Comparison of ENCODE assay signal across 19 mouse cellular contexts in genomic region chr11:79676483-79676967, GRCm38 (mm10).
DNase-seq lines count a peak whose midpoint lies in the region; ATAC-seq and TF ChIP-seq lines count a peak whose summit lies in the region.
"Had no signal": no experiment of that assay in that cellular context is flagged by ENCODE, and none has a peak within 500 bp of the region (broad histone marks: within the 10 kb centered on the region; RNA-seq: fewer than 3 reads in every experiment).

No protein-coding gene starts in this region.

- H3K4me2 ChIP-seq in hindbrain, postnatal 0 days (ENCODE audit: low read depth, low read length), result no peak overlapping the region
- H3K4me2 ChIP-seq in hindbrain, embryonic 16.5 days (ENCODE audit: low read length), result no peak overlapping the region
- H3K4me2 ChIP-seq in midbrain, embryonic 15.5 days, result no peak overlapping the region
- H3K4me2 ChIP-seq in midbrain, embryonic 11.5 days, result no peak overlapping the region
- peak overlapping the region; percentile 57 for H3K4me2 ChIP-seq in CH12.LX (ENCODE audit: insufficient read depth, low read depth, poor library complexity, severe bottlenecking)
- no peak overlapping the region for H3K4me2 ChIP-seq in limb, embryonic 15.5 days
- H3K4me2 ChIP-seq: intestine, embryonic 15.5 days; liver, embryonic 15.5 days; midbrain, embryonic 13.5 days had no signal

- no peak for ATAC-seq in hindbrain, postnatal 0 days
- ATAC-seq in hindbrain, embryonic 16.5 days, result no peak
- no peak for ATAC-seq in midbrain, embryonic 15.5 days (replicated peaks)
- no peak for ATAC-seq in midbrain, embryonic 11.5 days (ENCODE audit: low FRiP score)
- ATAC-seq in limb, embryonic 15.5 days (ENCODE audit: insufficient number of reproducible peaks, low FRiP score, low TSS enrichment, low read depth), result no peak
- ATAC-seq: intestine, embryonic 15.5 days; midbrain, embryonic 13.5 days had no signal

- peaks cover 17% of the 10 kb centered on the region; the same call in 1 of the 2 replicates for H3K4me1 ChIP-seq in hindbrain, postnatal 0 days (ENCODE audit: insufficient read depth, low read length)
- H3K4me1 ChIP-seq in hindbrain, embryonic 16.5 days (ENCODE audit: control insufficient read depth, insufficient read depth, low read depth, low read length), result peaks cover 15% of the 10 kb centered on the region
- peaks cover 21% of the 10 kb centered on the region for H3K4me1 ChIP-seq in midbrain, embryonic 15.5 days
- H3K4me1 ChIP-seq in midbrain, embryonic 11.5 days (ENCODE audit: control insufficient read depth, insufficient read depth, low read length), result peaks cover 4% of the 10 kb centered on the region; the same call in 1 of the 2 replicates
- peaks cover 76 to 95% of the 10 kb centered on the region in 2 experiments for H3K4me1 ChIP-seq in CH12.LX (ENCODE audit: control insufficient read depth in 1 of 2, insufficient read depth in 2 of 2)
- H3K4me1 ChIP-seq in limb, embryonic 15.5 days, result peaks cover 43% of the 10 kb centered on the region

- H3K9me3 ChIP-seq in hindbrain, postnatal 0 days (ENCODE audit: low read length), result no peaks in the 10 kb centered on the region
- no peaks in the 10 kb centered on the region for H3K9me3 ChIP-seq in hindbrain, embryonic 16.5 days (ENCODE audit: control insufficient read depth, low read length)
- H3K9me3 ChIP-seq in midbrain, embryonic 15.5 days, result no peaks in the 10 kb centered on the region
- H3K9me3 ChIP-seq in midbrain, embryonic 11.5 days (ENCODE audit: control insufficient read depth, low read length), result no peaks in the 10 kb centered on the region
- H3K9me3 ChIP-seq in CH12.LX (replicated peaks; ENCODE audit: low read length), result no peaks in the 10 kb centered on the region
- no peaks in the 10 kb centered on the region for H3K9me3 ChIP-seq in limb, embryonic 15.5 days
- H3K9me3 ChIP-seq: G1E; intestine, embryonic 15.5 days; liver, embryonic 15.5 days; midbrain, embryonic 13.5 days had no signal

- no peak overlapping the region for H3K4me3 ChIP-seq in hindbrain, postnatal 0 days (ENCODE audit: low read length)
- H3K4me3 ChIP-seq in hindbrain, embryonic 16.5 days (ENCODE audit: low read length), result no peak overlapping the region
- H3K4me3 ChIP-seq in midbrain, embryonic 15.5 days, result no peak overlapping the region
- no peak overlapping the region for H3K4me3 ChIP-seq in midbrain, embryonic 11.5 days (ENCODE audit: low read depth, low read length)
- H3K4me3 ChIP-seq in CH12.LX (replicated peaks in 1 of 3; ENCODE audit: low read depth in 2 of 3, low read length in 2 of 3, poor library complexity in 1 of 3), result peak overlapping the region; percentile 1 to 56 (median 41)
- no peak overlapping the region for H3K4me3 ChIP-seq in limb, embryonic 15.5 days
- H3K4me3 ChIP-seq: erythroblast, embryonic 14.5 days; intestine, embryonic 15.5 days; liver, embryonic 15.5 days; midbrain, embryonic 13.5 days; myocyte had no signal

- no peak; the same call in 1 of the 2 replicates for TF ChIP-seq RAD21 in CH12.LX (IDR thresholded peaks at IDR 0.05; ENCODE audit: low read depth, low read length)

- dilution Hi-C loops in CH12.LX (cut with MboI; ENCODE audit: extremely low pct_ligation_motif_present, extremely low pct_unique_long_range_greater_than_20kb, low sequenced_read_pairs), result loop anchor here (10.0 kb wide), 1 partner anchor 52 kb away; no protein-coding TSS in a partner anchor

- no peak overlapping the region for H3K9ac ChIP-seq in hindbrain, postnatal 0 days (replicated peaks; ENCODE audit: low read length)
- H3K9ac ChIP-seq in hindbrain, embryonic 16.5 days (ENCODE audit: low read depth, low read length), result no peak overlapping the region
- H3K9ac ChIP-seq in midbrain, embryonic 15.5 days, result no peak overlapping the region
- no peak overlapping the region for H3K9ac ChIP-seq in midbrain, embryonic 11.5 days (ENCODE audit: low read length)
- H3K9ac ChIP-seq in CH12.LX (ENCODE audit: insufficient read depth, low read depth), result peak overlapping the region; percentile 88
- H3K9ac ChIP-seq in limb, embryonic 15.5 days, result no peak overlapping the region
- H3K9ac ChIP-seq: forebrain, postnatal 0 days; intestine, embryonic 15.5 days; liver, embryonic 15.5 days; midbrain, embryonic 13.5 days had no signal

- intact Hi-C loops in left cerebral cortex, postnatal 10 days (cut with DNase I), result no loop called here

- no peak for DNase-seq in hindbrain, postnatal 0 days (ENCODE audit: low spot score)
- no peak for DNase-seq in midbrain, embryonic 11.5 days (ENCODE audit: low spot score, missing footprints)
- DNase-seq in CH12.LX (ENCODE audit: extremely low read depth), result peak; percentile 98
- DNase-seq in embryo, embryonic 10.5 days (ENCODE audit: low spot score), result no peak
- no peak for DNase-seq in left cerebral cortex, postnatal 10 days (ENCODE audit: extremely low spot score in 1 of 2, low spot score in 2 of 2)
- DNase-seq: adrenal gland, postnatal 14 days; cerebellum, adult 11 months; cerebellum, postnatal 14 days; forebrain, postnatal 0 days; thymus, postnatal 36 days had no signal

- in situ Hi-C loops in CH12.LX (cut with MboI; ENCODE audit: low pct_ligation_motif_present, low pct_unique_long_range_greater_than_20kb, low sequenced_read_pairs), result no loop called here

- WGBS in hindbrain, postnatal 0 days, result 83% methylated on average over 2 of the region's 2 CpGs
- WGBS in hindbrain, embryonic 16.5 days, result 71% methylated on average over 2 of the region's 2 CpGs
- WGBS in midbrain, embryonic 15.5 days, result 71% methylated on average over 2 of the region's 2 CpGs
- WGBS in midbrain, embryonic 11.5 days, result 96% methylated on average over 2 of the region's 2 CpGs
- 82% methylated on average over 2 of the region's 2 CpGs for WGBS in limb, embryonic 15.5 days

- H3K36me3 ChIP-seq in hindbrain, postnatal 0 days (ENCODE audit: insufficient read depth, low read length), result peaks cover 5% of the 10 kb centered on the region; the same call in 1 of the 2 replicates
- no peaks in the 10 kb centered on the region for H3K36me3 ChIP-seq in hindbrain, embryonic 16.5 days (ENCODE audit: control insufficient read depth, insufficient read depth, low read length)
- 0 out of 2 replicates have a peak, but pooled peaks cover 3% of the 10 kb centered on the region for H3K36me3 ChIP-seq in midbrain, embryonic 15.5 days (replicated peaks)
- no peaks in the 10 kb centered on the region for H3K36me3 ChIP-seq in midbrain, embryonic 11.5 days (ENCODE audit: control insufficient read depth, insufficient read depth, low read length)
- no peaks in the 10 kb centered on the region for H3K36me3 ChIP-seq in CH12.LX (replicated peaks in 1 of 2; ENCODE audit: control insufficient read depth in 1 of 2, insufficient read depth in 1 of 2, low read length in 1 of 2)
- no peaks in the 10 kb centered on the region for H3K36me3 ChIP-seq in limb, embryonic 15.5 days
- H3K36me3 ChIP-seq: G1E; intestine, embryonic 15.5 days; liver, embryonic 15.5 days had no signal

- TF ChIP-seq EP300 in CH12.LX (IDR thresholded peaks at IDR 0.05; ENCODE audit: low read length), result peak; percentile 93

- peak overlapping the region; percentile 12; the same call in 1 of the 2 replicates for H3K27ac ChIP-seq in hindbrain, postnatal 0 days
- no peak overlapping the region for H3K27ac ChIP-seq in hindbrain, embryonic 16.5 days (ENCODE audit: low read depth, low read length)
- 0 out of 2 replicates have a peak overlapping the region, but pooled peaks have one; percentile 22 for H3K27ac ChIP-seq in midbrain, embryonic 15.5 days
- H3K27ac ChIP-seq in midbrain, embryonic 11.5 days (ENCODE audit: low read depth, low read length), result no peak overlapping the region
- H3K27ac ChIP-seq in CH12.LX (ENCODE audit: insufficient read depth, low read depth), result peak overlapping the region; percentile 99
- H3K27ac ChIP-seq in limb, embryonic 15.5 days, result peak overlapping the region; percentile 40; the same call in 1 of the 2 replicates
- H3K27ac ChIP-seq: intestine, embryonic 15.5 days; liver, embryonic 15.5 days; midbrain, embryonic 13.5 days had no signal

- H3K79me2 ChIP-seq in CH12.LX (replicated peaks; ENCODE audit: control insufficient read depth, extremely low read depth, insufficient read depth, poor library complexity, severe bottlenecking), result peaks cover 7% of the 10 kb centered on the region; the same call in 1 of the 2 replicates

- no peak for TF ChIP-seq CTCF in hindbrain, postnatal 0 days (IDR thresholded peaks at IDR 0.05; ENCODE audit: low read depth)
- no peak for TF ChIP-seq CTCF in CH12.LX (conservative IDR thresholded peaks at IDR 0.05 in 1 of 2, IDR thresholded peaks at IDR 0.05 in 1 of 2; ENCODE audit: low read depth in 2 of 2, low read length in 2 of 2)

- no peaks in the 10 kb centered on the region for H3K27me3 ChIP-seq in hindbrain, postnatal 0 days (ENCODE audit: insufficient read depth, low read length)
- no peaks in the 10 kb centered on the region for H3K27me3 ChIP-seq in hindbrain, embryonic 16.5 days (replicated peaks; ENCODE audit: control insufficient read depth, insufficient read depth, low read length)
- H3K27me3 ChIP-seq in midbrain, embryonic 15.5 days (replicated peaks), result no peaks in the 10 kb centered on the region
- H3K27me3 ChIP-seq in midbrain, embryonic 11.5 days (ENCODE audit: control insufficient read depth, insufficient read depth, low read length), result no peaks in the 10 kb centered on the region
- H3K27me3 ChIP-seq in CH12.LX (replicated peaks), result no peaks in the 10 kb centered on the region
- H3K27me3 ChIP-seq in limb, embryonic 15.5 days, result no peaks in the 10 kb centered on the region
- H3K27me3 ChIP-seq: intestine, embryonic 15.5 days; liver, embryonic 15.5 days; midbrain, embryonic 13.5 days had no signal

- peak; percentile 85 for TF ChIP-seq POLR2A in CH12.LX (IDR thresholded peaks at IDR 0.05; ENCODE audit: low read depth, low read length)

TF ChIP-seq in CH12.LX, 34 proteins besides CTCF, POLR2A, EP300 and RAD21 (continues in another document):
- TF ChIP-seq ZMIZ1 (IDR thresholded peaks at IDR 0.05; ENCODE audit: low read depth, low read length), result peak; percentile 95
- TF ChIP-seq MAX (IDR thresholded peaks at IDR 0.05; ENCODE audit: low read length), result peak; percentile 73; the same call in 1 of the 2 replicates
- TF ChIP-seq POLR2AphosphoS2 (IDR thresholded peaks at IDR 0.05; ENCODE audit: low read depth, low read length), result peak; percentile 78; the same call in 1 of the 2 replicates
- peak; percentile 17 for TF ChIP-seq MAZ (IDR thresholded peaks at IDR 0.05; ENCODE audit: low read depth, low read length)
- TF ChIP-seq ZNF384 (IDR thresholded peaks at IDR 0.05; ENCODE audit: low read depth, low read length), result no peak
- peak; percentile 94 for TF ChIP-seq SIN3A (IDR thresholded peaks at IDR 0.05; ENCODE audit: low read length)
- TF ChIP-seq CHD2 (IDR thresholded peaks at IDR 0.05; ENCODE audit: low read length), result peak; percentile 68
- 0 out of 2 replicates have a peak, but pooled peaks have one; percentile 7 for TF ChIP-seq JUND (conservative IDR thresholded peaks at IDR 0.05; ENCODE audit: low read depth, low read length)
- TF ChIP-seq MXI1 (IDR thresholded peaks at IDR 0.05; ENCODE audit: low read depth, low read length), result no peak; the same call in 1 of the 2 replicates
- no peak for TF ChIP-seq NRF1 (IDR thresholded peaks at IDR 0.05; ENCODE audit: low read depth, low read length)
- peak; percentile 59 for TF ChIP-seq IRF4 (IDR thresholded peaks at IDR 0.05; ENCODE audit: low read depth, low read length)
- TF ChIP-seq MEF2A (IDR thresholded peaks at IDR 0.05; ENCODE audit: borderline replicate concordance, low read depth, low read length), result peak; percentile 70; the same call in 1 of the 2 replicates

Comparison
In these comparisons a context has a peak if more than half of its experiments do, and no peak if none do; other contexts are left out.
1. H3K27ac ChIP-seq: peak in hindbrain, postnatal 0 days (single experiment), midbrain, embryonic 15.5 days (single experiment), CH12.LX (single experiment) and limb, embryonic 15.5 days (single experiment); none in hindbrain, embryonic 16.5 days (single experiment) and midbrain, embryonic 11.5 days (single experiment).
2. H3K4me3 ChIP-seq: peak in CH12.LX (3 of 3); none in hindbrain, postnatal 0 days (single experiment), hindbrain, embryonic 16.5 days (single experiment), midbrain, embryonic 15.5 days (single experiment), midbrain, embryonic 11.5 days (single experiment) and limb, embryonic 15.5 days (single experiment).